ENCODE assay signal across 19 mouse cellular contexts in the genomic region with DNA sequence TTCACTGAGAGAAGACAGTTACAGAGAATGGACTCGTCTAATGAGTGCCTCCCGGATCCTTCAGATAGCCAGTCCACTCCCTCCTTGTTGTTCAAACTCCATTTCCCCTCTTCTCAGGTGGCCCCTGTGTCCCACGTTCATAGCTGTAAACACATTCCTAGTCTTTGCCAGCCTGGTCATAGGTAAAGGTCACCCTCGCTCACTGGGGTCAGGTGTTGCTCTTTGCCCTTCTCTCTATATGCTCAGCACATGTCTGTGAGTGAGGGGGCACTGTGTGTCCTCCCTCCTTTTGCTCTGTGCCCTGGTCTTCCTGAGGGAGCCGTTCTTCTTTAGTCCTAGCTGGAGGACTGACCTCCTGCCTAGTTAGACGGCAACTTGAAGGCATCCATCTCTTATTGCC. TPM values are rescaled to one million over a fixed set of nuclear protein-coding genes. Genes with fewer than 3 reads are reported as not detected.
DNase-seq lines count a peak whose midpoint lies in the region; ATAC-seq lines count a peak whose summit lies in the region.
"Had no signal": no experiment of that assay in that cellular context is flagged by ENCODE, and none has a peak within 500 bp of the region (broad histone marks: within the 10 kb centered on the region; RNA-seq: fewer than 3 reads in every experiment).

No protein-coding gene starts in this region.

- no peak overlapping the region for H3K9ac ChIP-seq in hindbrain, embryonic 12.5 days
- no peak overlapping the region for H3K9ac ChIP-seq in hindbrain, embryonic 11.5 days (ENCODE audit: low read depth, low read length)
- no peak overlapping the region for H3K9ac ChIP-seq in neural tube, embryonic 13.5 days

- 90% methylated on average over 6 of the region's 6 CpGs for WGBS in hindbrain, embryonic 12.5 days
- WGBS in hindbrain, embryonic 11.5 days = 92% methylated on average over 6 of the region's 6 CpGs
- 92% methylated on average over 6 of the region's 6 CpGs for WGBS in neural tube, embryonic 13.5 days

- peak; percentile 10 for DNase-seq in cerebellum, adult 11-12 months
- no peak for DNase-seq in cerebellum, postnatal 14 days
- no peak for DNase-seq in hindbrain, embryonic 11.5 days (ENCODE audit: low spot score)
- no peak for DNase-seq in neural tube, embryonic 10.5 days (ENCODE audit: extremely low spot score, low spot score)
- DNase-seq in urinary bladder, adult 18-20 months (ENCODE audit: low spot score in 2 of 2) = no peak
- DNase-seq in thymus, adult 18-20 months = no peak
- DNase-seq: adrenal gland, adult 8-10 months; gastrocnemius, postnatal 36 days; heart, postnatal 36 days; layer of hippocampus, postnatal 36 days; left cerebral cortex, postnatal 4 days; thymus, adult 2 months had no signal

- H3K27ac ChIP-seq in hindbrain, embryonic 12.5 days = no peak overlapping the region
- no peak overlapping the region for H3K27ac ChIP-seq in hindbrain, embryonic 11.5 days (ENCODE audit: low read depth, low read length)
- no peak overlapping the region for H3K27ac ChIP-seq in neural tube, embryonic 13.5 days (replicated peaks)
- H3K27ac ChIP-seq: lung, embryonic 15.5 days; midbrain, embryonic 15.5 days had no signal

- H3K4me3 ChIP-seq in hindbrain, embryonic 12.5 days = no peak overlapping the region
- H3K4me3 ChIP-seq in hindbrain, embryonic 11.5 days (ENCODE audit: low read depth, low read length) = no peak overlapping the region; the same call in 1 of the 2 replicates
- H3K4me3 ChIP-seq in neural tube, embryonic 13.5 days = 0 out of 2 replicates have a peak overlapping the region, but pooled peaks have one; percentile 79

- H3K9me3 ChIP-seq in hindbrain, embryonic 12.5 days (replicated peaks) = no peaks in the 10 kb centered on the region
- no peaks in the 10 kb centered on the region for H3K9me3 ChIP-seq in hindbrain, embryonic 11.5 days (ENCODE audit: control insufficient read depth, low read length)
- no peaks in the 10 kb centered on the region for H3K9me3 ChIP-seq in neural tube, embryonic 13.5 days
- H3K9me3 ChIP-seq: heart, embryonic 12.5 days; lung, embryonic 15.5 days; midbrain, embryonic 15.5 days had no signal

- peaks cover 41% of the 10 kb centered on the region for H3K36me3 ChIP-seq in hindbrain, embryonic 12.5 days
- peaks cover 15% of the 10 kb centered on the region for H3K36me3 ChIP-seq in hindbrain, embryonic 11.5 days (ENCODE audit: control insufficient read depth, insufficient read depth, low read length)
- H3K36me3 ChIP-seq in neural tube, embryonic 13.5 days = peaks cover 40% of the 10 kb centered on the region

- H3K27me3 ChIP-seq in hindbrain, embryonic 12.5 days = peaks cover 19% of the 10 kb centered on the region
- peaks cover 3% of the 10 kb centered on the region for H3K27me3 ChIP-seq in hindbrain, embryonic 11.5 days (ENCODE audit: control insufficient read depth, insufficient read depth, low read length)
- H3K27me3 ChIP-seq in neural tube, embryonic 13.5 days = peaks cover 19% of the 10 kb centered on the region

- peaks cover 10% of the 10 kb centered on the region for H3K4me1 ChIP-seq in hindbrain, embryonic 12.5 days
- no peaks in the 10 kb centered on the region for H3K4me1 ChIP-seq in hindbrain, embryonic 11.5 days (replicated peaks; ENCODE audit: control insufficient read depth, insufficient read depth, low read length)
- H3K4me1 ChIP-seq in neural tube, embryonic 13.5 days (replicated peaks) = peaks cover 24% of the 10 kb centered on the region

- ATAC-seq in hindbrain, embryonic 12.5 days (ENCODE audit: low FRiP score) = no peak
- no peak for ATAC-seq in hindbrain, embryonic 11.5 days (ENCODE audit: low FRiP score)
- ATAC-seq in neural tube, embryonic 13.5 days (ENCODE audit: low read depth) = no peak
- ATAC-seq: CD4-positive, CD25-positive, alpha-beta regulatory T cell, adult 4 months; midbrain, embryonic 15.5 days had no signal

- H3K4me2 ChIP-seq in hindbrain, embryonic 12.5 days (replicated peaks) = peak overlapping the region; percentile 91; the same call in 1 of the 2 replicates
- no peak overlapping the region for H3K4me2 ChIP-seq in hindbrain, embryonic 11.5 days (replicated peaks; ENCODE audit: low read depth, low read length)
- H3K4me2 ChIP-seq in neural tube, embryonic 13.5 days = no peak overlapping the region

RNA-seq across cellular contexts. Expression of gene Adprhl2, which starts 1.7 kb away (rescaled TPM):
- 65.2 and 74.3 TPM in 2 replicates for polyA plus RNA-seq in hindbrain, embryonic 12.5 days (2016; fragmentation: Nextera tagmentation; extraction: Ambion mirVana)
- 39.2 and 39.3 TPM in 2 replicates for polyA plus RNA-seq in hindbrain, embryonic 11.5 days (2014; fragmentation: Nextera tagmentation; extraction: Ambion mirVana)
- 69.5 and 69.6 TPM in 2 replicates for polyA plus RNA-seq in neural tube, embryonic 13.5 days (2015; fragmentation: Nextera tagmentation; extraction: Ambion mirVana)

RNA-seq across cellular contexts. Expression of gene Tekt2, which starts 5.7 kb away (rescaled TPM):
- 6.3 and 6.7 TPM in 2 replicates for polyA plus RNA-seq in hindbrain, embryonic 12.5 days (2016; fragmentation: Nextera tagmentation; extraction: Ambion mirVana)
- 3.0 and 3.8 TPM in 2 replicates for polyA plus RNA-seq in hindbrain, embryonic 11.5 days (2014; fragmentation: Nextera tagmentation; extraction: Ambion mirVana)
- polyA plus RNA-seq in neural tube, embryonic 13.5 days (2015; fragmentation: Nextera tagmentation; extraction: Ambion mirVana) = 6.6 and 6.7 TPM in 2 replicates
- polyA plus RNA-seq: CD4-positive, CD25-positive, alpha-beta regulatory T cell, adult 4 months had no signal

RNA-seq across cellular contexts. Expression of gene Col8a2, which starts 33.2 kb away (rescaled TPM):
- polyA plus RNA-seq in hindbrain, embryonic 12.5 days (2016; fragmentation: Nextera tagmentation; extraction: Ambion mirVana) = 50.1 and 56.7 TPM in 2 replicates
- polyA plus RNA-seq in hindbrain, embryonic 11.5 days (2014; fragmentation: Nextera tagmentation; extraction: Ambion mirVana) = 15.6 and 17.4 TPM in 2 replicates
- 7.4 and 9.5 TPM in 2 replicates for polyA plus RNA-seq in neural tube, embryonic 13.5 days (2015; fragmentation: Nextera tagmentation; extraction: Ambion mirVana)
- polyA plus RNA-seq: CD4-positive, CD25-positive, alpha-beta regulatory T cell, adult 4 months; macrophage had no signal

RNA-seq across cellular contexts. Expression of gene Trappc3, which starts 57.7 kb away (rescaled TPM):
- polyA plus RNA-seq in hindbrain, embryonic 12.5 days (2016; fragmentation: Nextera tagmentation; extraction: Ambion mirVana) = 109 and 113 TPM in 2 replicates
- 17.8 and 39.1 TPM in 2 replicates for polyA plus RNA-seq in hindbrain, embryonic 11.5 days (2014; fragmentation: Nextera tagmentation; extraction: Ambion mirVana)
- 147 and 160 TPM in 2 replicates for polyA plus RNA-seq in neural tube, embryonic 13.5 days (2015; fragmentation: Nextera tagmentation; extraction: Ambion mirVana)
